Mouse (Mus musculus): ENCODE results near the gene Eid1.

DNA sequence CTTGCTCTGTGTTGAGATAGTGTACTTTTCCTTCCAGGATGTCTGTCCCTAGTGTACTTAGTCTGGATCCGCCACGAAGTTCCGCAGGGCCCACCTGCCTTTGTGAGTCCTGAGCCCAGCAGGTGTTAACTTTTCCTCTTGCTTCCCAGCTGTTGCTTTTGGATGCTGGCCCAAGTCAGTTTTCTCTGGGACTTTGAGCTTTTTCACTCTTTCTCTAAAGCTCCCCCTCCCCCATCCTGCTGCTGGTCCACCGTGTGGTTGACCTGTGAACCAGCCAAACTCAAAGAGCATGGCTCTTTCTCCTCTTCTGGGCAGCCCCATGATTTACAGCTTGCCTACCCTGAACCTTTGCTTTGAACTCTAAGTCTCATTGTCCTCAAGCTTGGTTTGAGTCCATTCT lies 46.4 kb upstream of the Eid1 start:
- TF ChIP-seq CTCF (IDR thresholded peaks at IDR 0.05; ENCODE audit: low read depth, low read length) (no peak), POLR2A (IDR thresholded peaks at IDR 0.05; ENCODE audit: borderline replicate concordance, low read depth, low read length) (no peak)

Data from bone marrow macrophage, adult 2 months (primary cell).